Mouse (Mus musculus) brain, embryonic 14.5 days (tissue): ENCODE data around the gene AL731706.1. TPM values are rescaled to one million over a fixed set of nuclear protein-coding genes. Genes with fewer than 3 reads are reported as not detected.

ENCODE experiments used
- DNase-seq: peaks from one replicate; pipeline ENCODE4 v3.0.0-alpha.2; 2011; ENCODE audit warnings: low read depth
- CTCF ChIP-seq: fragments of 200-500 bp; IDR thresholded peaks from 2 replicates; pipeline ENCODE4 v1.5.1; 2012; ENCODE audit warnings: inconsistent platforms, mild to moderate bottlenecking, moderate library complexity, borderline replicate concordance; ENCODE audit not compliant: insufficient read depth, insufficient read length; ENCODE audit errors: extremely low read depth
- POLR2A ChIP-seq: fragments of 200-500 bp; IDR thresholded peaks from 2 replicates; pipeline ENCODE4 v1.6.1; 2012; ENCODE audit warnings: mild to moderate bottlenecking, inconsistent platforms, borderline replicate concordance; ENCODE audit not compliant: poor library complexity, insufficient read depth, insufficient read length, severe bottlenecking; ENCODE audit errors: extremely low read depth
- polyA plus RNA-seq: library from polyadenylated mRNA; depleted of rRNA; stranded (reverse); fragments of >200 nt; gene quantifications from 2 replicates; pipeline ENCODE4 v1.2.3, GENCODE M21; 2012; rRNA removed

Gene AL731706.1
- polyA plus RNA-seq, 1 experiment: 10.0 TPM

GRCm38 (mm10) chr2:136832936-136833335, 58.3 kb downstream of the AL731706.1 start:
- no peak for TF ChIP-seq CTCF
- no peak for TF ChIP-seq POLR2A
- DNase-seq: no peak

Other genes starting within 250 kb of the AL731706.1 start
- gene Snap25, start 177.9 kb downstream of the AL731706.1 start, polyA plus RNA-seq: 111 and 153 TPM in 2 replicates
- 50.7 TPM in 1 of 2 replicates, not detected in the other for gene AL731706.2, start 5.7 kb downstream of the AL731706.1 start, polyA plus RNA-seq
- gene Slx4ip, start 171 bp downstream of the AL731706.1 start, polyA plus RNA-seq: 5.0 and 8.3 TPM in 2 replicates
- 9.9 and 10.6 TPM in 2 replicates for gene Mkks, start within 50 bp of the AL731706.1 start, polyA plus RNA-seq
- gene Jag1, start 225.3 kb upstream of the AL731706.1 start, polyA plus RNA-seq: 3.6 and 13.0 TPM in 2 replicates